Mouse (Mus musculus) erythroblast, adult 5-6 weeks (primary cell): ENCODE data around the gene Plekhh2. TPM values are rescaled to one million over a fixed set of nuclear protein-coding genes. Genes with fewer than 3 reads are reported as not detected.

Experiments
- ATAC-seq: replicated peaks from 2 replicates; pipeline ENCODE4 v1.8.0; 2016; ENCODE audit warnings: moderate number of reproducible peaks, mild to moderate bottlenecking, moderate TSS enrichment, inconsistent platforms; ENCODE audit not compliant: poor library complexity, low FRiP score, severe bottlenecking
- total RNA-seq, 2 experiments: library from RNA; stranded (forward) in 1 of 2; stranded (reverse) in 1 of 2; fragments of 150-400 nt in 1 of 2; fragments of 200-764, 138-1000 nt in 1 of 2; gene quantifications; 2 replicates each; pipeline versions ENCODE4 v1.2.3 to v1.2.4; 2015 to 2017; ENCODE audit warnings: low replicate concordance in 2 of 2

Plekhh2 gene
- total RNA-seq, 2 experiments from 2014 or later, result not detected

- no peak for ATAC-seq
Observed at GRCm38 (mm10) chr17:84665053-84665452, 153.4 kb downstream of the Plekhh2 start.

GRCm38 (mm10) chr17:84665691-84666090 lies 154.0 kb downstream of the Plekhh2 start:
- no peak for ATAC-seq

- 0 out of 2 replicates have a peak, but pooled peaks have one; percentile 22 for ATAC-seq
Observed at GRCm38 (mm10) chr17:84667848-84668247, 156.2 kb downstream of the Plekhh2 start.

Other genes starting within 250 kb of the Plekhh2 start
- 5.9 and 7.7 TPM in 2 replicates for gene Thada, start 45.7 kb upstream of the Plekhh2 start, total RNA-seq (2015; ENCODE audit: low replicate concordance)
- 5.4 and 7.4 TPM in 2 replicates for gene Thada, start 45.7 kb upstream of the Plekhh2 start, total RNA-seq (2017; ENCODE audit: low replicate concordance)
- gene Dync2li1, start 114.6 kb downstream of the Plekhh2 start, total RNA-seq (2015; ENCODE audit: low replicate concordance), result 1.5 TPM in 1 of 2 replicates, not detected in the other
- 2.1 and 3.1 TPM in 2 replicates for gene Dync2li1, start 114.6 kb downstream of the Plekhh2 start, total RNA-seq (2017; ENCODE audit: low replicate concordance)
- not detected in 2 replicates for gene Abcg8, start 164.4 kb downstream of the Plekhh2 start, total RNA-seq (2015; ENCODE audit: low replicate concordance)
- not detected in 2 replicates for gene Abcg8, start 164.4 kb downstream of the Plekhh2 start, total RNA-seq (2017; ENCODE audit: low replicate concordance)
- not detected in 2 replicates for gene Abcg5, start 171.1 kb downstream of the Plekhh2 start, total RNA-seq (2015; ENCODE audit: low replicate concordance)
- not detected in 2 replicates for gene Abcg5, start 171.1 kb downstream of the Plekhh2 start, total RNA-seq (2017; ENCODE audit: low replicate concordance)